Mouse (Mus musculus) kidney, adult 2 months (tissue): ENCODE measurements around the gene Rer1.

Experiments
- CTCF ChIP-seq: fragments of 200-500 bp; conservative IDR thresholded peaks from 2 replicates; pipeline ENCODE4 v1.5.1; 2011; ENCODE audit warnings: low read depth, mild to moderate bottlenecking, control low read depth, low read length, moderate library complexity, mixed read lengths; ENCODE audit not compliant: insufficient read depth, insufficient read length
- POLR2A ChIP-seq: fragments of 200-500 bp; IDR thresholded peaks from one replicate; pipeline ENCODE4 v1.6.1; 2011; ENCODE audit warnings: low read depth, low read length, control low read depth

GRCm38 (mm10) chr4:155075137-155075536 lies 11.0 kb downstream of the Rer1 start:
- TF ChIP-seq CTCF = no peak
- TF ChIP-seq POLR2A = no peak
